Mouse (Mus musculus): ENCODE data around the gene Spib. TPM values are rescaled to one million over a fixed set of nuclear protein-coding genes. Genes with fewer than 3 reads are reported as not detected.

Spib gene
- total and polyA plus RNA-seq, 2 experiments: 0.18 to 1.9 TPM

DNA sequence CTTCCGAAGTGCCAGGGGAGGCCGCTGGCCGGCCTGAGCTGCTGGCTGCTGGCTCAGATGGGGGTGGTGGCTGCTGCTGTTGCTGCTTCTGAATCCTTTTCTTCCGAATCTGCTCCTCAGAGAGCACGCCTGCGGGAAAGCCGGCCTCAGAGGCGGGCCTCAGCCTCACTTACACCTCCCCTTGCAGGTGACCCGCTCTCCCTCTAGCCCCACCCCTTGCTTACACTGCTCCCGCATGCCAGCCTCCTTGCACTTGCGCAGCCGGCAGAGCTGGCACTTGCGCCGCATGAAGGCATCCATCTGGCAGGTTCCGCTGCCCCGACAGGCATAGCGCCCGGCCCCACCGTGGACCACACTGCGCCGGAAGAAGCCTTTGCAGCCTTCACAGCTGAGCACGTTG lies 19.9 kb upstream of the Spib start:
- no peak overlapping the region for H3K4me3 ChIP-seq (ENCODE audit: insufficient read depth, low read depth, low read length)
- DNase-seq (ENCODE audit: extremely low read depth, low read depth, low spot score): no peak
- H3K4me1 ChIP-seq (ENCODE audit: control insufficient read depth, insufficient read depth, low read length): peaks cover 4% of the 10 kb centered on the region; the same call in 1 of the 2 replicates
- TF ChIP-seq CTCF (IDR thresholded peaks at IDR 0.05; ENCODE audit: low read depth, low read length): no peak
- no peak for TF ChIP-seq POLR2A (IDR thresholded peaks at IDR 0.05; ENCODE audit: extremely low read depth, insufficient read depth, low read length)
- WGBS: 86% methylated on average over 22 of the region's 22 CpGs
- no peaks in the 10 kb centered on the region for H3K79me2 ChIP-seq (ENCODE audit: control insufficient read depth, insufficient read depth, low read length)
- H3K27me3 ChIP-seq (ENCODE audit: control insufficient read depth, insufficient read depth, low read length): no peaks in the 10 kb centered on the region
- H3K36me3 ChIP-seq (ENCODE audit: control insufficient read depth, insufficient read depth, low read length): peaks cover 18% of the 10 kb centered on the region; the same call in 1 of the 2 replicates
- no peak overlapping the region for H3K27ac ChIP-seq (replicated peaks; ENCODE audit: insufficient read depth, low read depth, low read length)
- H3K9ac ChIP-seq (ENCODE audit: low read depth, low read length): no peak overlapping the region

DNA sequence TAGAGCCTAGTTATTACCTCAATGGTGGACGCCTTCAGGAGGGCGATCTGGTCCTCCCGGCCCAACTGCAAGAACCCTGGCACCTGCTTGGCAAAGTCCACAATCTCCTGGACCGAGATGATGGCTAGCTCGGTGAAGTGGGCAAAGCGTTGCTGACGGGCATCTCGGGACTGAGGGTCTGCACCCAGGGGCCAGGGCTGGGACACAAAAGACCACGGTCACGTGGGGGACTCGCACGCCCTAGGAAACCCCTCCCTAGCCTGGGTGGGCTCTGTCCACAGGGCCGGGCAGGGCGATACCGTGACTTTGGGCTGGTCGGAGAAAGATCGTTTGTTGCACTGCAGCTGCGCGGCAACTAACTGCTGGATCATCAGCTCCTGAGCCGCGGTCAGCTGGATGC lies 19.4 kb upstream of the Spib start:
- H3K27ac ChIP-seq (replicated peaks; ENCODE audit: insufficient read depth, low read depth, low read length): no peak overlapping the region
- no peaks in the 10 kb centered on the region for H3K79me2 ChIP-seq (ENCODE audit: control insufficient read depth, insufficient read depth, low read length)
- H3K4me3 ChIP-seq (ENCODE audit: insufficient read depth, low read depth, low read length): no peak overlapping the region
- H3K27me3 ChIP-seq (ENCODE audit: control insufficient read depth, insufficient read depth, low read length): no peaks in the 10 kb centered on the region
- H3K36me3 ChIP-seq (ENCODE audit: control insufficient read depth, insufficient read depth, low read length): peaks cover 18% of the 10 kb centered on the region; the same call in 1 of the 2 replicates
- 96% methylated on average over 21 of the region's 21 CpGs for WGBS
- TF ChIP-seq POLR2A (IDR thresholded peaks at IDR 0.05; ENCODE audit: extremely low read depth, insufficient read depth, low read length) (no peak), CTCF (IDR thresholded peaks at IDR 0.05; ENCODE audit: low read depth, low read length) (no peak)
- peaks cover 4% of the 10 kb centered on the region; the same call in 1 of the 2 replicates for H3K4me1 ChIP-seq (ENCODE audit: control insufficient read depth, insufficient read depth, low read length)
- no peak overlapping the region for H3K9ac ChIP-seq (ENCODE audit: low read depth, low read length)
- DNase-seq (ENCODE audit: extremely low read depth, low read depth, low spot score): no peak

DNA sequence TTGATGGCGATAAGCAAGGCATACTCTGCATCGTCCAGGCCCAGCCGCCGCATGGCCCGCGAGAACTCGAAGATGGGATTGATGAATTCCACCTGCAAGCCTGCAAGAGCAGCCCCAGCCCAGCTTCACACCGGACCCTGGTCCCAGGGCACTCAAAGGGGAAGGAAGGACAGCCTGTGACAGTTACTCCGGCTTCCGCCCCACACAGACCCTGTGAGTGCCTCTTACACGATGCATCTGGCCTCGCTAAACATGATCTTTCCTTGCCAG lies 18.5 kb upstream of the Spib start:
- no peak overlapping the region for H3K9ac ChIP-seq (ENCODE audit: low read depth, low read length)
- no peak for DNase-seq (ENCODE audit: extremely low read depth, low read depth, low spot score)
- TF ChIP-seq POLR2A (IDR thresholded peaks at IDR 0.05; ENCODE audit: extremely low read depth, insufficient read depth, low read length) (no peak), CTCF (IDR thresholded peaks at IDR 0.05; ENCODE audit: low read depth, low read length) (no peak)
- no peaks in the 10 kb centered on the region for H3K79me2 ChIP-seq (ENCODE audit: control insufficient read depth, insufficient read depth, low read length)
- 95% methylated on average over 12 of the region's 12 CpGs for WGBS
- H3K4me3 ChIP-seq (ENCODE audit: insufficient read depth, low read depth, low read length): no peak overlapping the region
- H3K27ac ChIP-seq (replicated peaks; ENCODE audit: insufficient read depth, low read depth, low read length): no peak overlapping the region
- H3K4me1 ChIP-seq (ENCODE audit: control insufficient read depth, insufficient read depth, low read length): peaks cover 4% of the 10 kb centered on the region; the same call in 1 of the 2 replicates
- H3K27me3 ChIP-seq (ENCODE audit: control insufficient read depth, insufficient read depth, low read length): no peaks in the 10 kb centered on the region
- H3K36me3 ChIP-seq (ENCODE audit: control insufficient read depth, insufficient read depth, low read length): peaks cover 18% of the 10 kb centered on the region; the same call in 1 of the 2 replicates

DNA sequence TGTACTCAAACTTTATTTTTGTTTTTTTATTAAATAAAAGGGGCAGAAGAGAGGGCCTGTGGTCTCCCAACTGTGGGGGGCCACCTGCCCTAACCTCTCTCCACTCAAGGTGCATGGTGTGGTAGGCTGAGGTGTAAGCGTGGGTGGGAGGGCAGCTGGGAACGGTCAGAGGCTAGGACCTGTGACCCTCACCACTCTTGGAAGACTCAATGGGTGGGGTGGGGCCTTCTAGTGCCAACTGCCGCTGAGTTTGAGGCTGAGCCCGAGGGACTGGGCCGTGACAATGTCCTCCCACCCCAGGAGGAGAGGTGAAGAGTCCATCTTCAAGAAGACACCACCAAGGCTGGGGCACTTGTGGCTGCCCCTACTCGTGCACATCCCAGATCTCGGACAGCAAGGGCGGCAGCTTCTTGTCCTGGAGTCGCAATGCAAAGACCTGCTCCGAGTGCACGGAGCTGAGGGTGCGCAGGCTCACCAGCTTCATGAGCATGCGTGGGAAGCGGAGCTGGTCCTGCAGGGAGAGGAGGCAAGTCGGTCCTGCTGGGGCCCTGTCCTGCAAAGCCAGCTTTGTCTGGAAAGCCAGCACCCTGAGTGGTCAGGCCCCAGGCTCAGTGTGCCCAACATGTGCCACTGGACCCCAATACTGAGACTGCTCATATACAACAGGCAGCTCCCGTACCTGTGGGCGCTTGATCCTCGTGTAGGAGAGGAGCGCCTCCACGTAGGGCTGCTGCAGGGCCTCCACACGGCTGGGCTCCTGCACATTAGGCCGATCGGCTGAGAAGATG lies 17.9 kb upstream of the Spib start:
- no peaks in the 10 kb centered on the region for H3K79me2 ChIP-seq (ENCODE audit: control insufficient read depth, insufficient read depth, low read length)
- TF ChIP-seq POLR2A (IDR thresholded peaks at IDR 0.05; ENCODE audit: extremely low read depth, insufficient read depth, low read length) (no peak), CTCF (IDR thresholded peaks at IDR 0.05; ENCODE audit: low read depth, low read length) (no peak)
- H3K4me1 ChIP-seq (ENCODE audit: control insufficient read depth, insufficient read depth, low read length): peaks cover 4% of the 10 kb centered on the region; the same call in 1 of the 2 replicates
- H3K27me3 ChIP-seq (ENCODE audit: control insufficient read depth, insufficient read depth, low read length): no peaks in the 10 kb centered on the region
- H3K36me3 ChIP-seq (ENCODE audit: control insufficient read depth, insufficient read depth, low read length): peaks cover 18% of the 10 kb centered on the region; the same call in 1 of the 2 replicates
- no peak for DNase-seq (ENCODE audit: extremely low read depth, low read depth, low spot score)
- WGBS: 96% methylated on average over 23 of the region's 23 CpGs
- no peak overlapping the region for H3K27ac ChIP-seq (replicated peaks; ENCODE audit: insufficient read depth, low read depth, low read length)
- H3K4me3 ChIP-seq (ENCODE audit: insufficient read depth, low read depth, low read length): no peak overlapping the region
- no peak overlapping the region for H3K9ac ChIP-seq (ENCODE audit: low read depth, low read length)

DNA sequence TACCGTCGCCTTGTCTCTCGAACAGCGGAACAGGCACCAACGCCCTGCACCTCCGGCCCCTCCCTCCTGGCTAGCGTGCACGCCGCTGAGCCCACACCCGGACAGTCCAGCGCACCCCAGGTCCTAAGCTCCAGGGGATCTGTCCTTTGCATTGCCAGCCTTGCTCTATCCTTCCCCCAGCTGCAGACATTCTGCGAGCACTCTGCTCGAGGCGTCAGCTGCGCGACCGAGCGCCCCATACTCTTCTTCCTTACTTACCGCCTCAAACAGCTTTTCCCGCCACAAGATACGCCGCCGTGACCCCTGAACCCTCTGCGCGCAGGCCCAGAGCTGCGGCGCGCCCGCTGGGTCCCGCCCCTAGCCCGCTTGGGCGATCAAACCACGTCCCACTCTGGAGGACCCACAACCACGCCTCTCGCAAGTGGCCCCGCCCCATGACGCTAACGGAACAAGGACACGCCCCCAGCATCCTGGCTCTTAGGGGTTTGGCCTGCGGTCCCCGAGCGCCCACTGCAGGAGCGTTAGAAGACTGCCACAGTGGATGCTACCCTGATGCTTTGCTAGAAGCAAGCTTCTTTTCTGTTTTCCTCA lies 16.7 kb upstream of the Spib start, which contains the start of gene Pold1:
Gene Pold1 (minus strand): TSS at position 353 of the 591 bp plus-strand sequence.
- Histone ChIP-seq H3K4me3 (ENCODE audit: insufficient read depth, low read depth, low read length) (peak within 1 kb of the TSS; percentile 83), H3K4me1 (ENCODE audit: control insufficient read depth, insufficient read depth, low read length) (peaks cover 4% of the 10 kb centered on the region; the same call in 1 of the 2 replicates), H3K79me2 (ENCODE audit: control insufficient read depth, insufficient read depth, low read length) (no peaks in the 10 kb centered on the region), H3K27ac (replicated peaks; ENCODE audit: insufficient read depth, low read depth, low read length) (0 out of 2 replicates have a peak within 1 kb of the TSS, but pooled peaks have one; percentile 25), H3K36me3 (ENCODE audit: control insufficient read depth, insufficient read depth, low read length) (peaks cover 18% of the 10 kb centered on the region; the same call in 1 of the 2 replicates), H3K9ac (ENCODE audit: low read depth, low read length) (peak within 1 kb of the TSS; percentile 44), H3K27me3 (ENCODE audit: control insufficient read depth, insufficient read depth, low read length) (no peaks in the 10 kb centered on the region)
- TF ChIP-seq POLR2A (IDR thresholded peaks at IDR 0.05; ENCODE audit: extremely low read depth, insufficient read depth, low read length): no peak
- peak; percentile 92 for TF ChIP-seq CTCF (IDR thresholded peaks at IDR 0.05; ENCODE audit: low read depth, low read length)
- DNase-seq (ENCODE audit: extremely low read depth, low read depth, low spot score): peak; percentile 93
- WGBS: under 1% methylated on average over 43 of the region's 43 CpGs
